Mouse (Mus musculus): ENCODE data around the gene Eml3. TPM values are rescaled to one million over a fixed set of nuclear protein-coding genes. Genes with fewer than 3 reads are reported as not detected.

The Eml3 gene
- total and polyA plus RNA-seq, 2 experiments = 7.4 to 26.2 TPM

- 88% methylated on average over 9 of the region's 9 CpGs for WGBS
- no peak for DNase-seq (ENCODE audit: extremely low read depth, low read depth, low spot score)
- H3K4me1 ChIP-seq (ENCODE audit: control insufficient read depth, insufficient read depth, low read length) = peaks cover 3% of the 10 kb centered on the region
- no peak overlapping the region for H3K27ac ChIP-seq (replicated peaks; ENCODE audit: insufficient read depth, low read depth, low read length)
- H3K9ac ChIP-seq (ENCODE audit: low read depth, low read length) = no peak overlapping the region
- H3K36me3 ChIP-seq (ENCODE audit: control insufficient read depth, insufficient read depth, low read length) = peaks cover 38% of the 10 kb centered on the region
- H3K4me3 ChIP-seq (ENCODE audit: insufficient read depth, low read depth, low read length) = no peak overlapping the region
- no peaks in the 10 kb centered on the region for H3K27me3 ChIP-seq (ENCODE audit: control insufficient read depth, insufficient read depth, low read length)
- H3K79me2 ChIP-seq (ENCODE audit: control insufficient read depth, insufficient read depth, low read length) = peaks cover 12% of the 10 kb centered on the region; the same call in 1 of the 2 replicates
- TF ChIP-seq CTCF (IDR thresholded peaks at IDR 0.05; ENCODE audit: low read depth, low read length) (no peak), POLR2A (IDR thresholded peaks at IDR 0.05; ENCODE audit: extremely low read depth, insufficient read depth, low read length) (no peak)
Measured at GRCm38 (mm10) chr19:8952241-8952640, 22.9 kb downstream of the Eml3 start.

- TF ChIP-seq CTCF (IDR thresholded peaks at IDR 0.05; ENCODE audit: low read depth, low read length) (no peak), POLR2A (IDR thresholded peaks at IDR 0.05; ENCODE audit: extremely low read depth, insufficient read depth, low read length) (0 out of 2 replicates have a peak, but pooled peaks have one; percentile 44)
- Histone ChIP-seq H3K4me3 (ENCODE audit: insufficient read depth, low read depth, low read length) (peak within 1 kb of the TSS; percentile 67), H3K27me3 (ENCODE audit: control insufficient read depth, insufficient read depth, low read length) (no peaks in the 10 kb centered on the region), H3K4me1 (ENCODE audit: control insufficient read depth, insufficient read depth, low read length) (peaks cover 3% of the 10 kb centered on the region), H3K36me3 (ENCODE audit: control insufficient read depth, insufficient read depth, low read length) (peaks cover 33% of the 10 kb centered on the region), H3K79me2 (ENCODE audit: control insufficient read depth, insufficient read depth, low read length) (peaks cover 12% of the 10 kb centered on the region; the same call in 1 of the 2 replicates), H3K27ac (replicated peaks; ENCODE audit: insufficient read depth, low read depth, low read length) (peak within 1 kb of the TSS; percentile 29), H3K9ac (ENCODE audit: low read depth, low read length) (peak within 1 kb of the TSS; percentile 75)
- 5% methylated on average over 46 of the region's 46 CpGs for WGBS
- peak; percentile 99 for DNase-seq (ENCODE audit: extremely low read depth, low read depth, low spot score)
Measured at GRCm38 (mm10) chr19:8953135-8954039, 24.0 kb downstream of the Eml3 start, which contains the start of gene Tut1. Gene Tut1 (plus strand): TSS chr19:8953847.

GRCm38 (mm10) chr19:8954171-8954570, 24.8 kb downstream of the Eml3 start:
- peak overlapping the region; percentile 67 for H3K4me3 ChIP-seq (ENCODE audit: insufficient read depth, low read depth, low read length)
- 2% methylated on average over 9 of the region's 9 CpGs for WGBS

GRCm38 (mm10) chr19:8962256-8962655, 32.9 kb downstream of the Eml3 start:
- TF ChIP-seq POLR2A (IDR thresholded peaks at IDR 0.05; ENCODE audit: extremely low read depth, insufficient read depth, low read length) = no peak
- TF ChIP-seq CTCF (IDR thresholded peaks at IDR 0.05; ENCODE audit: low read depth, low read length) = no peak
- peaks cover 7% of the 10 kb centered on the region for H3K4me1 ChIP-seq (ENCODE audit: control insufficient read depth, insufficient read depth, low read length)
- peaks cover under 1% of the 10 kb centered on the region; the same call in 1 of the 2 replicates for H3K79me2 ChIP-seq (ENCODE audit: control insufficient read depth, insufficient read depth, low read length)
- WGBS = 69% methylated on average over 2 of the region's 2 CpGs
- DNase-seq (ENCODE audit: extremely low read depth, low read depth, low spot score) = no peak
- no peak overlapping the region for H3K9ac ChIP-seq (ENCODE audit: low read depth, low read length)
- no peak overlapping the region for H3K4me3 ChIP-seq (ENCODE audit: insufficient read depth, low read depth, low read length)
- no peak overlapping the region for H3K27ac ChIP-seq (replicated peaks; ENCODE audit: insufficient read depth, low read depth, low read length)
- peaks cover 45% of the 10 kb centered on the region for H3K36me3 ChIP-seq (ENCODE audit: control insufficient read depth, insufficient read depth, low read length)
- H3K27me3 ChIP-seq (ENCODE audit: control insufficient read depth, insufficient read depth, low read length) = no peaks in the 10 kb centered on the region

More at GRCm38 (mm10) chr19:8954171-8954570, 24.8 kb downstream of the Eml3 start:
- peaks cover 3% of the 10 kb centered on the region for H3K4me1 ChIP-seq (ENCODE audit: control insufficient read depth, insufficient read depth, low read length)
- H3K27ac ChIP-seq (replicated peaks; ENCODE audit: insufficient read depth, low read depth, low read length) = no peak overlapping the region; the same call in 1 of the 2 replicates
- no peak for DNase-seq (ENCODE audit: extremely low read depth, low read depth, low spot score)
- TF ChIP-seq POLR2A (IDR thresholded peaks at IDR 0.05; ENCODE audit: extremely low read depth, insufficient read depth, low read length) (no peak), CTCF (IDR thresholded peaks at IDR 0.05; ENCODE audit: low read depth, low read length) (no peak)
- peaks cover 30% of the 10 kb centered on the region for H3K36me3 ChIP-seq (ENCODE audit: control insufficient read depth, insufficient read depth, low read length)
- H3K9ac ChIP-seq (ENCODE audit: low read depth, low read length) = peak overlapping the region; percentile 75
- no peaks in the 10 kb centered on the region for H3K27me3 ChIP-seq (ENCODE audit: control insufficient read depth, insufficient read depth, low read length)
- peaks cover 12% of the 10 kb centered on the region; the same call in 1 of the 2 replicates for H3K79me2 ChIP-seq (ENCODE audit: control insufficient read depth, insufficient read depth, low read length)

- H3K4me1 ChIP-seq (ENCODE audit: control insufficient read depth, insufficient read depth, low read length) = peaks cover 11% of the 10 kb centered on the region
- H3K9ac ChIP-seq (ENCODE audit: low read depth, low read length) = no peak overlapping the region
- peaks cover 8% of the 10 kb centered on the region; the same call in 1 of the 2 replicates for H3K79me2 ChIP-seq (ENCODE audit: control insufficient read depth, insufficient read depth, low read length)
- no peak for DNase-seq (ENCODE audit: extremely low read depth, low read depth, low spot score)
- peaks cover 38% of the 10 kb centered on the region for H3K36me3 ChIP-seq (ENCODE audit: control insufficient read depth, insufficient read depth, low read length)
- H3K27me3 ChIP-seq (ENCODE audit: control insufficient read depth, insufficient read depth, low read length) = no peaks in the 10 kb centered on the region
- TF ChIP-seq POLR2A (IDR thresholded peaks at IDR 0.05; ENCODE audit: extremely low read depth, insufficient read depth, low read length) = no peak
- no peak for TF ChIP-seq CTCF (IDR thresholded peaks at IDR 0.05; ENCODE audit: low read depth, low read length)
- H3K4me3 ChIP-seq (ENCODE audit: insufficient read depth, low read depth, low read length) = no peak overlapping the region
- no peak overlapping the region for H3K27ac ChIP-seq (replicated peaks; ENCODE audit: insufficient read depth, low read depth, low read length)
- WGBS = 89% methylated on average over 11 of the region's 11 CpGs
Measured at GRCm38 (mm10) chr19:8965075-8965474, 35.7 kb downstream of the Eml3 start.

Measured in liver, adult 2 months (tissue).